Mouse (Mus musculus) T-helper 17 cell (primary cell): ENCODE results near the gene Btbd3.
"Not testable (repeated sequence)": the region's sequence is repeated elsewhere in the genome, so short reads cannot be mapped to it uniquely, and the experiment has no call there.

Experiments
- in situ Hi-C, 2 experiments: fragments of 300-600 bp; cut with MboI, MseI; formaldehyde crosslinking; loops; 1 replicate in 1 of 2; 2 replicates in 1 of 2; pipeline ENCODE4 v1.15.1; 2025; ENCODE audit warnings: high pct_unique_total_duplicates in 2 of 2

Gene Btbd3

GRCm38 (mm10) chr2:138279641-138280040, 23.3 kb downstream of the Btbd3 start:
- in situ Hi-C loops = loop anchor here in 1 of 2 experiments (10.0 kb wide), 1 partner anchor 395 kb away; no protein-coding TSS in a partner anchor

GRCm38 (mm10) chr2:138280225-138280711, 23.9 kb downstream of the Btbd3 start:
- in situ Hi-C loops = loop anchor here in 1 of 2 experiments (10.0 kb wide), 1 partner anchor 395 kb away; no protein-coding TSS in a partner anchor

- in situ Hi-C loops = loop anchor here in 1 of 2 experiments (10.0 kb wide), 1 partner anchor 397 kb away; no protein-coding TSS in a partner anchor
These were observed 25.3 kb downstream of the Btbd3 start for GRCm38 (mm10) chr2:138281550-138282201.

GRCm38 (mm10) chr2:138283372-138283771, 27.0 kb downstream of the Btbd3 start:
- in situ Hi-C loops = loop anchor here in 1 of 2 experiments (10.0 kb wide), 1 partner anchor 399 kb away; no protein-coding TSS in a partner anchor

GRCm38 (mm10) chr2:138283856-138284255, 27.5 kb downstream of the Btbd3 start:
- in situ Hi-C loops = loop anchor here in 1 of 2 experiments (10.0 kb wide), 1 partner anchor 399 kb away; no protein-coding TSS in a partner anchor

- in situ Hi-C loops = loop anchor here in 1 of 2 experiments (10.0 kb wide), 1 partner anchor 401 kb away; no protein-coding TSS in a partner anchor
These were observed 29.4 kb downstream of the Btbd3 start for GRCm38 (mm10) chr2:138285811-138286210.

- in situ Hi-C loops = no loop called here
These were observed 33.8 kb downstream of the Btbd3 start for GRCm38 (mm10) chr2:138290154-138290553.

GRCm38 (mm10) chr2:138294286-138294685, 37.9 kb downstream of the Btbd3 start:
- in situ Hi-C loops = no loop called here

- in situ Hi-C loops = no loop called here
These were observed 49.9 kb downstream of the Btbd3 start for GRCm38 (mm10) chr2:138306236-138306635.

GRCm38 (mm10) chr2:138315644-138316043, 59.3 kb downstream of the Btbd3 start:
- in situ Hi-C loops = no loop called here

- in situ Hi-C loops = no loop called here
These were observed 64.0 kb downstream of the Btbd3 start for GRCm38 (mm10) chr2:138320408-138320807.

GRCm38 (mm10) chr2:138321041-138321481, 64.7 kb downstream of the Btbd3 start:
- in situ Hi-C loops = no loop called here

- in situ Hi-C loops = no loop called here
These were observed 66.1 kb downstream of the Btbd3 start for GRCm38 (mm10) chr2:138322270-138323114.

GRCm38 (mm10) chr2:138326367-138326766, 70.0 kb downstream of the Btbd3 start:
- in situ Hi-C loops = no loop called here

GRCm38 (mm10) chr2:138334198-138334597, 77.8 kb downstream of the Btbd3 start:
- in situ Hi-C loops = not testable (repeated sequence)

- in situ Hi-C loops = no loop called here
These were observed 81.6 kb downstream of the Btbd3 start for GRCm38 (mm10) chr2:138337886-138338494.

GRCm38 (mm10) chr2:138338524-138338923, 82.2 kb downstream of the Btbd3 start:
- in situ Hi-C loops = no loop called here

GRCm38 (mm10) chr2:138355366-138355765, 99.0 kb downstream of the Btbd3 start:
- in situ Hi-C loops = loop anchor here in 1 of 2 experiments (10.0 kb wide), 1 partner anchor 291 kb away; no protein-coding TSS in a partner anchor

GRCm38 (mm10) chr2:138362474-138362873, 106.1 kb downstream of the Btbd3 start:
- in situ Hi-C loops = no loop called here

GRCm38 (mm10) chr2:138365391-138365790, 109.0 kb downstream of the Btbd3 start:
- in situ Hi-C loops = no loop called here

- in situ Hi-C loops = no loop called here
These were observed 118.2 kb downstream of the Btbd3 start for GRCm38 (mm10) chr2:138374556-138374955.
